Mouse (Mus musculus) cerebellum, adult 8-10 months (tissue): ENCODE measurements around the gene 4930518I15Rik.
A peak's percentile ranks its signal among the peaks of the same experiment; 100 is the strongest.
"Not testable (repeated sequence)": the region's sequence is repeated elsewhere in the genome, so short reads cannot be mapped to it uniquely, and the experiment has no call there.

Experiments used
- DNase-seq: peaks from one replicate; pipeline ENCODE4 v3.0.0; 2022

Gene 4930518I15Rik

GRCm38 (mm10) chr2:156857835-156858234 is at the start of gene 4930518I15Rik:
Gene 4930518I15Rik (minus strand): TSS chr2:156857946.
- DNase-seq, result no peak

GRCm38 (mm10) chr2:156905931-156906330 is 48.2 kb upstream of the 4930518I15Rik start:
- DNase-seq, result peak; percentile 71

DNA sequence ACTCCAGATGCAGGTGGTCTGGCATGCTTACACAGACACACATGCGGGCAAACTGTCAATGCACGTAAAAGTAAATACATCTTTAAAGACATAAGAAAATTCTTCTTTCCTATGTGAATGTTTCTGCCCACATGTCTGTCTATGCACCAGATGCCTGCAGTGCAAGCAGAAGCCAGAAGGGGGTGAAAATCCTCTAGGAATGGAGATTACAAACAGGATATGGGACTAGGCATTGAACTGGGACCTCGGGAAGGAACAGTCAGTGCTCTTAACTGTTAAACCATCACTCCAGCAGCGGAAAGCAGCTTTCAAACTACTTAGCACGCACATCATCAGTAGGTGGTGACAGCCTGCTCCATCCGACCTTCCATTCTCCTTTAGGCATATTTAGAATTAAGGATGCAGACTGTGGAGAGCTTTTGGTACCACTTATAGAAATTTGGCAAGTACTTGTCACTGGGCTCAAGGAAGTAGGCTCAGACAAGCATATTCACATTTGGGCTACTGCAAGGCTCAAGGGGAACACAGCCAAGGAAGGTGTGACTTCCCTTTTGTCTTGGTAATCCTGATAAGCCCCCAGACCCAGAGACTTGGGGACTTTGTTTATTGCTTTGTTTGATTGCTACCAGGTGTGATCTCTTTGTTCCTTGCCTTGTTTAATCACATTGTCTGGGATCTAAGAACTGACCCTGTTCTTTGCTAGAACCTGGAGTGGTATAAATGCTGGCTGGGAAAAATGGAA is 47.4 kb upstream of the 4930518I15Rik start:
- DNase-seq, result peak; percentile 76

DNA sequence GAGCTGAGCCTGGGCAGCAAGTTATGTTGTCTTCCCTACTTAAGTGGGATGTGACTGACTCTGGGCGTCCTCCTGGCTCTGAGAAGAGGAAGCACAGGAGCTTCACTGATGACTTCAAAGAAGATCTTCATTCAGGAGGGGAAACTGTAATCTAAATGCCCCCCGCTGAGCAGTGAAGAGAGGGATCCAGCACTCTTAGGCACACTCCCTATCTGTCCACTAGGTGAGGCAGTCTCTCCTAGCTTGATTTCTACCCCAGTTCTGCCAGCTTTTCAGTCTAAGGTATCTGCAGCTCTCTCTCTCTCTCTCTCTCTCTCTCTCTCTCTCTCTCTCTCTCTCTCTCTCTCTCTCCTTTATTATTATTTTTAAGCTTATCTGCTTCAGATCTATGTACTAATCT is 45.6 kb upstream of the 4930518I15Rik start:
- DNase-seq, result no peak

- not testable (repeated sequence) for DNase-seq
These were observed 44.7 kb upstream of the 4930518I15Rik start for GRCm38 (mm10) chr2:156902411-156902810.

- DNase-seq, result no peak
These were observed 44.1 kb upstream of the 4930518I15Rik start for GRCm38 (mm10) chr2:156901883-156902282.

DNA sequence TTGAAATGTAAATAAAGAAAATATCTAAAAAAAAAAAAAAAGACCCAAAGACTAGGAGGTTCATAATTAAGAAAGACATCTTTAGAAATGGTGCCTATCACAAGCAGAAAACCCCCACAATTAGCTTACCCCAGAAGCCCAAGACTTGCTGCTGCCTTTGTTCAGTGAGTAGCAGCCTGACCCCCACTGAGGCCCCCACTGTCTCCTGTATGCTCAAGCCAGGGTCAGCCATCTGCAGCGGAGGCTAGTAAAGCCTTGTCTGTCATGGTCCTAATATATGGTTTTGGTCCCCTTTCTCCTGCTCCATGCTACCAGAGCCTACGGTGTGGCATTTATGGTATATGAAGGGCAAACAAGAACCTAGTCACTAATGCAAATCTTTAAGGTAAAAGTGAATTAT is 43.6 kb upstream of the 4930518I15Rik start:
- no peak for DNase-seq

GRCm38 (mm10) chr2:156899184-156899583 is 41.4 kb upstream of the 4930518I15Rik start:
- no peak for DNase-seq

DNA sequence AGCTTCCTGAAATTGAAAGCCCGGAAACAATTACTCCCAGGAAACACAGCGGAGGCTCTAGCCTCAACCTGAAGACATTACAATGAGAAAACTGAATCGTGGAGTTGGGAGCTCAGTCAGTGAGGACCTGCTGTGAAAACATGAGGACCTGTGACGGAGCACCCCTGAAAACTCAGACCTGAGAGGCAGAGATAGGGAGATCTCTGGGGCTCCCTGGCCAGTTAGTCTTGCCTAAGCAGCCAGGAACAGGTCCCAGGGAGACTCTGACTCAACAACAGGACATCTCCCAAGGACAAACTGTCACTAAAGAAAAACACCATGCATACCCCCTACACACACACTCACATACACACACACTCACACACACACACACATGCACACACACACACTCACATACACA is 40.6 kb upstream of the 4930518I15Rik start:
- no peak for DNase-seq

GRCm38 (mm10) chr2:156897034-156897433 is 39.3 kb upstream of the 4930518I15Rik start:
- DNase-seq, result no peak

DNA sequence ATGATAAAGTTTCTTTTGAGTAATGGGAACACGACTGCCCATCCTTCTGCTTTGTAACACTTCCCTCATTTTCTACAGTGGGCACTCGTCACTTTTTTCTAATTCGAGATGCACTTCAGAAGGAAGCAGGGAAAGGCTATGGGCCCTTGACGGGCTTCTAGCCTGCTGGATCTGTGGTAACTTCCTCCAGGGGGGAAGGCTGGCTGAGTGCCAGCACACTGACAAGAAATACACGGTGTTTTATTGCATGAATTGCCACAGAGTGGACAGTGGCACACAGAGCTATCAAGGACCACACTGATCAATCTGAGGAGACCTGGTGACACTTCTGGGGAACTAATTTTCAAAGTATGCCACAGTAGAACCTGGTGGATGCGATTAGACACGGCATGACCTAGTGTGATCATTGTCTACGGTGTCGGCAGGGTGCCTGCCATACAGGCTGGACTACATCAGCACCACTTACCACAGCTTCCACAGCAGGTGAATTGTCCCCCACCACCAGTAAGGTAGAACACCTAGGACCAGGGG is 38.7 kb upstream of the 4930518I15Rik start:
- no peak for DNase-seq

GRCm38 (mm10) chr2:156894496-156895265 is 36.9 kb upstream of the 4930518I15Rik start:
- no peak for DNase-seq

GRCm38 (mm10) chr2:156892821-156893220 is 35.1 kb upstream of the 4930518I15Rik start:
- no peak for DNase-seq

- no peak for DNase-seq
These were observed 34.5 kb upstream of the 4930518I15Rik start for GRCm38 (mm10) chr2:156892240-156892639.

DNA sequence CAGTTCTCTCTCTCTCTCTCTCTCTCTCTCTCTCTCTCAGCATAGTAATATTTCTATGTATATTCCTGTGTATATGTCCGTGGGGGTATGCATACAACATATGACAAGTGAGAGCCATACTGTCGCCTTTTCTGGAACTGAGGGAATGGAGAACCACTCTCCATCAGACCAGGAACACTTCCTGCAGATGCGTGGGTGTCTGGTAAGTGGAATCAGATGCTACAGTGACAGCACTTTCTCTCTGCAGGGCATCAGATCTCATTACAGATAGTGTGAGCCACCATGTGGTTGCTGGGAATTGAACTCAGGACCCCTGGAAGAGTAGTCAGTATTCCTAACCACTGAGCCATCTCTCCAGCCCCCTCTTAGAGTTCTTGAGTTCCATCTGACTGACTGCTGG is 30.7 kb upstream of the 4930518I15Rik start:
- no peak for DNase-seq

- DNase-seq, result no peak
These were observed 29.3 kb upstream of the 4930518I15Rik start, which contains the start of gene Sla2 for GRCm38 (mm10) chr2:156887017-156887416. Gene Sla2 (minus strand): TSS chr2:156887192.

GRCm38 (mm10) chr2:156886084-156886631 is 28.4 kb upstream of the 4930518I15Rik start:
- no peak for DNase-seq

GRCm38 (mm10) chr2:156885666-156886065 is 27.9 kb upstream of the 4930518I15Rik start:
- not testable (repeated sequence) for DNase-seq

DNA sequence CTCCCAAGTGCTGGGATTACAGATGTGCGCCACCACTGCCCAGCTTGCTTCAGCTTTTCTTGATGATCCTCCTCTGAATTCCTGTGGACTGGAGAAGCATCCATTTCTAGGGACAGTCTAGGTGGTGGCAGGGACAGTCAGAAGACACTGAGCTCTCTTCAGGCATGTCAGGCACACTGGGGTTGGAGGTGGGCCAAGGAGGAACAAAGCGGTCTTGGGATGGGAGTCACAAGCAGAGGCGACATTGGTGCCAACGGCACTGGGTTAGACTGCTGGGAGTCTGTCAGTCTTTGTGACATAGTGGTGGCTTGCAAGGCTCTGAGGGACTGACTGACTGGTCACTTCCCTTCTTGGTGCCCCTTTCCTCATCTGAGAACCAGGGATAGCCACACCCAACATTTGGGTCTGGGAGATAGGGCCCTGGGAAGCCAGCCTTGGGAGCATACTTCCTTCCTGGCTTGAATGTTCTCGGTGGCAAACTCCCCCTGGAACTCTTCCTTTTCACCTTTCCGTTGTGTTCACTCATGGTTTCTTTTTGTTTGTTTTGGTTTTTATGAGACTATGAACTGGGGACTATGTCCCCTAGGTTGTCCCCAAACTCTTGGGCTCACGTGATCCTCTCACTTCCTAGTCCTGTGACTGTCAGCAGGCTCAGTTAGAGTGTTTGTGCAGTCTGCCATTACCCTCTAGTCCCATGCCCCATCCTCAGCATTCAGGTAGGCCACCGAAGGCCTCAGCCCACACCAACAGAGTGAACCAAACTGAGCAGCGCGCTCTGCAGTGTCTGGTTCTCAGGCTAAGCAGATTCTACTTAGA is 26.9 kb upstream of the 4930518I15Rik start:
- no peak for DNase-seq

GRCm38 (mm10) chr2:156882431-156883001 is 24.8 kb upstream of the 4930518I15Rik start:
- no peak for DNase-seq

DNA sequence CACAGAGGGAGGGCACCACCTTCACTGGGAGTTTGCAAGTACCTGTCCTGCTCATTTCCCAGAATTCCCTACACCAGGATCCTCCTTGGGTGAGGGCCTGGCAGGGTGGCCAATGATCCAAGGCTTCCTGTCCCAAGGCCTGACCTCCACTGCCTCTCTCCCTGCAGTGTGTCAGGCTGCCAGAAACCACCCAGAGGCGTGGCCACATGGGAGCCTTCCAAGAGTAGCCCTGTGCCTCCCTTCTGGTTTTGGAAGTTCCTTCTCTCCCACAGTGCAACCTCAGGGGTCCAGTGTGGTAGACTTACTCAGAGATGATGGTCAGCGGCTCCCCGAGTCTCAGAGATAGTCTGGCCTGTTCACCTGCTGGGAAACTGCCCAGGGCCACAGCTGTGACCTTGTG is 21.8 kb upstream of the 4930518I15Rik start:
- DNase-seq, result no peak

- no peak for DNase-seq
These were observed 20.0 kb upstream of the 4930518I15Rik start for GRCm38 (mm10) chr2:156877726-156878125.
